Mouse (Mus musculus) C2C12 (cell line): Measurements from ENCODE around the gene Nrros.

Experiments used
- CTCF ChIP-seq: IDR thresholded peaks from one replicate; pipeline ENCODE4 v1.5.1; 2011; ENCODE audit not compliant: control insufficient read depth, insufficient read depth, insufficient read length
- FOSL1 ChIP-seq: IDR thresholded peaks from one replicate; pipeline ENCODE4 v1.8.0; 2011; ENCODE audit warnings: mild to moderate bottlenecking, low read length; ENCODE audit not compliant: poor library complexity, insufficient read depth, severe bottlenecking
- MAX ChIP-seq: IDR thresholded peaks from one replicate; pipeline ENCODE4 v1.6.1; 2011; ENCODE audit warnings: mild to moderate bottlenecking, control low read depth
- MYOD1 ChIP-seq: IDR thresholded peaks from one replicate; pipeline ENCODE4 v1.6.1; 2011; ENCODE audit warnings: low read depth; ENCODE audit not compliant: control insufficient read depth, insufficient read length
- MYOG ChIP-seq: IDR thresholded peaks from one replicate; pipeline ENCODE4 v1.6.1; 2011; ENCODE audit not compliant: control insufficient read depth, insufficient read length; ENCODE audit errors: extremely low read depth
- USF1 ChIP-seq: IDR thresholded peaks from one replicate; pipeline ENCODE4 v1.6.1; 2011; ENCODE audit warnings: low read depth, mild to moderate bottlenecking, control low read depth, moderate library complexity

DNA sequence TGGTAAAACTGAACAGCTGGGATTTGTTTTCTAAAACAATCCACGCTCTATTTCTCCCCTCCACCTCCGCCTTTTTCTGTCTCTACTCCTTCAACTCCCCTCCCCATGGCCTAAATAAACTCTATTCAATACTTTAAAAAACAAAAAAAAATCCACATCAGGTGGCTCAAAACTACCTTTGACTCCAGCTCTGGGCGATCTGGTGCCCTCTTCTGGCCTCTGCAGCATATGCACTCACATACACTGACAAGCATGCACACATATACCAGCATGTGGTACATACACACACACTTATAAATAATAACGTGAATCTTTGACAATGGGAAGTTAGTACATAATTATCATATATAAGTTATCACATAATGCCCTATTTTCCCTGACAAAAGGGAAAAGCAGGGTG lies 9.6 kb upstream of the Nrros start:
- TF ChIP-seq MAX: no peak
- TF ChIP-seq CTCF: no peak
- TF ChIP-seq FOSL1: no peak
- TF ChIP-seq MYOD1: no peak
- no peak for TF ChIP-seq USF1
- TF ChIP-seq MYOG: no peak
